Mouse (Mus musculus) midbrain, postnatal 0 days (tissue): ENCODE results near the gene Cdk1. TPM values are rescaled to one million over a fixed set of nuclear protein-coding genes. Genes with fewer than 3 reads are reported as not detected.

Experiments
- ATAC-seq: fragments of 200-750 bp; cut with Nextera tagmentation; 2 replicates; pipeline ENCODE4 v1.8.0; 2017; ENCODE audit warnings: moderate number of reproducible peaks, mild to moderate bottlenecking, moderate TSS enrichment, moderate library complexity; ENCODE audit not compliant: low FRiP score
- DNase-seq: peaks from one replicate; pipeline ENCODE4 v3.0.0-alpha.2; 2015; ENCODE audit warnings: low spot score
- H3K27ac ChIP-seq: fragments of 300-500 bp; sonication (generic); 2 replicates; pipeline ENCODE4 v1.5.1; 2014; ENCODE audit warnings: low read depth, mild to moderate bottlenecking, low read length, mixed read lengths
- H3K27me3 ChIP-seq: fragments of 300-500 bp; sonication (generic); 2 replicates; pipeline ENCODE4 v1.6.1; 2014; ENCODE audit warnings: low read length, control low read depth, mixed read lengths; ENCODE audit not compliant: insufficient read depth
- H3K36me3 ChIP-seq: fragments of 300-500 bp; sonication (generic); 2 replicates; pipeline ENCODE4 v1.6.1; 2014; ENCODE audit warnings: low read length, control low read depth, mixed read lengths; ENCODE audit not compliant: insufficient read depth
- H3K4me1 ChIP-seq: fragments of 300-500 bp; sonication (generic); 2 replicates; pipeline ENCODE4 v1.6.1; 2014; ENCODE audit warnings: mild to moderate bottlenecking, control low read depth, antibody characterized with exemption, low read length, mixed read lengths; ENCODE audit not compliant: insufficient read depth
- H3K4me2 ChIP-seq: fragments of 300-500 bp; sonication (generic); 2 replicates; pipeline ENCODE4 v1.6.1; 2014; ENCODE audit warnings: low read depth, mild to moderate bottlenecking, low read length, mixed read lengths; ENCODE audit not compliant: poor library complexity, severe bottlenecking
- H3K4me3 ChIP-seq: fragments of 300-500 bp; sonication (generic); 2 replicates; pipeline ENCODE4 v1.5.1; 2014; ENCODE audit warnings: low read depth, mild to moderate bottlenecking, low read length, moderate library complexity
- H3K9ac ChIP-seq: fragments of 300-500 bp; sonication (generic); replicated peaks from 2 replicates; pipeline ENCODE4 v1.6.1; 2014; ENCODE audit warnings: mild to moderate bottlenecking, low read length, moderate library complexity, mixed read lengths; ENCODE audit not compliant: poor library complexity, severe bottlenecking
- H3K9me3 ChIP-seq: fragments of 300-500 bp; sonication (generic); 2 replicates; pipeline ENCODE4 v1.6.1; 2016; ENCODE audit warnings: low read length, control low read depth
- CTCF ChIP-seq: IDR thresholded peaks from 2 replicates; pipeline ENCODE4 v1.5.1; 2016; ENCODE audit warnings: antibody characterized with exemption, mild to moderate bottlenecking
- WGBS: fragments of 180-500 bp; shearing (Covaris S2); extraction: QIAGEN DNeasy Blood & Tissue Kit; methylation state at CpG from one replicate; pipeline ENCODE4 v1.1.7; 2014; 5-methylcytosine and 5-hydroxymethylcytosine counted together
- polyA plus RNA-seq: library from polyadenylated mRNA; unstranded; fragments of >200 nt; fragmentation: Nextera tagmentation; extraction: Ambion mirVana; gene quantifications from 2 replicates; pipeline ENCODE4 v1.2.1, GENCODE M21; 2015
- total RNA-seq: library from RNA; depleted of rRNA; stranded (reverse); fragments of >200 nt; gene quantifications from 2 replicates; pipeline ENCODE4 v1.2.3, GENCODE M21; 2014

The Cdk1 gene
- total and polyA plus RNA-seq, 2 experiments from 2014 or later = 25.5 to 38.1 TPM

DNA sequence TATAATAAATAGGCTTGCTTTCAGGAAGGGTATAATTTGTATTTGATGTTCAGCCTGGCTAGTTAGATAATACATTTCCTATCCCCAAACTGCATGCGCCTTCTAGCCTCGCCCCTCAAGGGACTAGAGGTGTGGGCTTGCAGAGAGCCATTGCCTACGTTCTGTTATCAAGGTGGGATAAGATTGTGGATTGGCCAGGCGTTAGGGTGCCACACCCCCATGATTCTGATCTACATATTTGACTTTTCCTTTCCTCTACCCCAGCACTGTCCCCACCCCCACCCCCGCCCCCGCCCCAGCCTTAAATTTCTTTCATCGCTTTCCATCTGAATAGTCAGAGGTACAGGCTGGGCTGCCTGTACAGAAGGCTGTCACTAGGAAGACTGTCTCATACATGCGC lies 34.0 kb upstream of the Cdk1 start:
- DNase-seq = no peak
- no peak for TF ChIP-seq CTCF
- no peaks in the 10 kb centered on the region for H3K27me3 ChIP-seq
- no peak overlapping the region for H3K27ac ChIP-seq
- no peak overlapping the region for H3K4me3 ChIP-seq
- no peaks in the 10 kb centered on the region for H3K36me3 ChIP-seq
- H3K4me2 ChIP-seq = no peak overlapping the region
- H3K9me3 ChIP-seq = no peaks in the 10 kb centered on the region
- H3K9ac ChIP-seq = no peak overlapping the region
- no peak for ATAC-seq
- H3K4me1 ChIP-seq = no peaks in the 10 kb centered on the region
- 83% methylated on average over 8 of the region's 8 CpGs for WGBS

DNA sequence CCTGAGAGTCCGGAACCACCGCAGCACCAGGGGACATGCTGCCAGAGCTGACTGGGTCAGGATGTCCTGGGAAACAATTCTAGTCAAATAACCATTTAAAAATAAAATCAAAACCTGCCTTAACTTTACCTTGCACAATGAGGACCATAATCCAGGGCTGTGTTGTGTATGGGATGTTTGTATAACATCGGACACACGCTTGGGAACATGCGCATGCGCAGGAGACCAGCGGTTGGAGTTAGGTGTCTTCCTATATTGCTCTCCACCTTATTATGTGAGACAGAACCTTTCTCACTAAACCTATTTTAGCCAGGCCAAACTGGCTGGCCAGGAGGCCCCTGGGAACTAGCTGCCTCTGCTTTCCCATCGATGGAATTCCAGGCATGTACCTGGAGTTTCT lies 32.4 kb upstream of the Cdk1 start:
- no peak for ATAC-seq
- H3K27me3 ChIP-seq = no peaks in the 10 kb centered on the region
- DNase-seq = no peak
- H3K9me3 ChIP-seq = no peaks in the 10 kb centered on the region
- H3K27ac ChIP-seq = no peak overlapping the region
- H3K4me3 ChIP-seq = no peak overlapping the region
- TF ChIP-seq CTCF = no peak
- H3K9ac ChIP-seq = no peak overlapping the region
- WGBS = 96% methylated on average over 8 of the region's 8 CpGs
- no peak overlapping the region for H3K4me2 ChIP-seq
- no peaks in the 10 kb centered on the region for H3K4me1 ChIP-seq
- H3K36me3 ChIP-seq = no peaks in the 10 kb centered on the region

DNA sequence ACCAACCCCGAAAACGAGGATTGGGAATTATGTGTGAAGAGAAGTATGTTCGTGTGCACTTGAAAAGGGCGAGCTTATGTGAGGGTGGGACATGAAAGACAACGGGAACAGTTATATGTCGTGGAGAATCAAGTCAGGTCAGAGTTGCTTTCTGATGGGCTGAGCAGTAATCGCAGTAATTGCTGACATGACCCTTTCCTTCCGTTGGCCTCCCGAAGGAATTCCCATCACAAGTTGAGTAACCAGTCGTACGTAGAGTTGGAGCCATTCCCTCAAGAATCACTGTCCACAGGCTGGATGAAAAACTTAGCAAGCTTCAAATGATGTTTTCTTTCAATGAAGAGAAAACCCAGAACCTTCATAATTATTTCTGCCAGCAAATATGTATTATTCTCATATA lies 31.9 kb upstream of the Cdk1 start:
- Histone ChIP-seq H3K36me3 (no peaks in the 10 kb centered on the region), H3K27ac (no peak overlapping the region), H3K9me3 (no peaks in the 10 kb centered on the region), H3K4me1 (no peaks in the 10 kb centered on the region), H3K9ac (no peak overlapping the region), H3K4me3 (no peak overlapping the region), H3K4me2 (no peak overlapping the region), H3K27me3 (no peaks in the 10 kb centered on the region)
- ATAC-seq (no peak), DNase-seq (no peak)
- TF ChIP-seq CTCF = no peak
- 85% methylated on average over 11 of the region's 11 CpGs for WGBS

DNA sequence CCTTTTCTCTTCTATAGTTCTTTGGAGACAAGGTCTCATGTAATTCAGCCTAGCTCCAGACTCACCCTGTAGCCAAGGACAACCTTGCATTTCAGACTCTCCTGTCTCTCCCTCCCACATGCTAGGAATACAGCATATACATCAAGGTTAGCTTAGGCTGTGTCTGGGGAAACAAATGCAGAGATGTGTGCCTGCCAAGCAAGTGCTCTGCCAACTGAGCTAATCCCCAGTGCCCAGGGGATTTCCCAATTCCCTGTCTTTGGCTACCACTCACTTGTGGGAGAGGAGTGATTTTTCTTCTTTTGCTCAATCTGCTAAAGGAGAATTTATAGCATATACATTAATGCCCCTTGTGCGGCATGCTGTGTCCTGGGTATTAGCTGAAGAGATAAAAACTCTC lies 30.4 kb upstream of the Cdk1 start:
- TF ChIP-seq CTCF = no peak
- no peaks in the 10 kb centered on the region for H3K27me3 ChIP-seq
- no peaks in the 10 kb centered on the region for H3K9me3 ChIP-seq
- no peak overlapping the region for H3K9ac ChIP-seq
- H3K4me2 ChIP-seq = no peak overlapping the region
- H3K4me3 ChIP-seq = no peak overlapping the region
- no peaks in the 10 kb centered on the region for H3K36me3 ChIP-seq
- H3K4me1 ChIP-seq = no peaks in the 10 kb centered on the region
- 76% methylated on average over 1 of the region's 1 CpGs for WGBS
- H3K27ac ChIP-seq = no peak overlapping the region
- DNase-seq (no peak), ATAC-seq (no peak)

- Histone ChIP-seq H3K27me3 (no peaks in the 10 kb centered on the region), H3K9ac (no peak overlapping the region), H3K4me2 (no peak overlapping the region), H3K27ac (no peak overlapping the region), H3K36me3 (no peaks in the 10 kb centered on the region), H3K4me1 (no peaks in the 10 kb centered on the region), H3K9me3 (no peaks in the 10 kb centered on the region), H3K4me3 (no peak overlapping the region)
- ATAC-seq = no peak
- no peak for DNase-seq
- WGBS = 60% methylated on average over 7 of the region's 7 CpGs
- peak; percentile 25 for TF ChIP-seq CTCF
Observed at GRCm38 (mm10) chr10:69375154-69375553, 22.4 kb upstream of the Cdk1 start.

GRCm38 (mm10) chr10:69373796-69374550 lies 21.2 kb upstream of the Cdk1 start:
- no peak for TF ChIP-seq CTCF
- Histone ChIP-seq H3K9me3 (no peaks in the 10 kb centered on the region), H3K4me2 (no peak overlapping the region), H3K27me3 (no peaks in the 10 kb centered on the region), H3K4me3 (no peak overlapping the region), H3K9ac (no peak overlapping the region), H3K36me3 (no peaks in the 10 kb centered on the region), H3K4me1 (no peaks in the 10 kb centered on the region), H3K27ac (no peak overlapping the region)
- WGBS = 65% methylated on average over 10 of the region's 10 CpGs
- ATAC-seq (no peak), DNase-seq (peak; percentile 31)
